8 mouse cellular contexts compared by ENCODE assay signal in genomic region chr11:80614418-80614817, GRCm38 (mm10).
A peak's percentile ranks its signal among the peaks of the same experiment; 100 is the strongest.
DNase-seq lines count a peak whose midpoint lies in the region; ATAC-seq and TF ChIP-seq lines count a peak whose summit lies in the region.
"Had no signal": no experiment of that assay in that cellular context is flagged by ENCODE, and none has a peak within 500 bp of the region (broad histone marks: within the 10 kb centered on the region; RNA-seq: fewer than 3 reads in every experiment).

No protein-coding gene starts in this region.

- no peak overlapping the region for H3K4me3 ChIP-seq in left cerebral cortex, adult 2 months
- H3K4me3 ChIP-seq in midbrain, embryonic 16.5 days (ENCODE audit: low read depth, low read length), result no peak overlapping the region
- H3K4me3 ChIP-seq: limb, embryonic 13.5 days had no signal

- intact Hi-C loops in left cerebral cortex, adult 2 months (cut with DNase I), result loop anchor here (2.0 kb wide), 2 partner anchors 50 to 130 kb away; no protein-coding TSS in a partner anchor

- H3K36me3 ChIP-seq in midbrain, embryonic 16.5 days (ENCODE audit: control insufficient read depth, insufficient read depth, low read length), result no peaks in the 10 kb centered on the region
- H3K36me3 ChIP-seq: limb, embryonic 13.5 days had no signal

- H3K4me2 ChIP-seq in midbrain, embryonic 16.5 days (ENCODE audit: low read length), result no peak overlapping the region
- H3K4me2 ChIP-seq: limb, embryonic 13.5 days had no signal

- H3K27me3 ChIP-seq in midbrain, embryonic 16.5 days (ENCODE audit: control insufficient read depth, insufficient read depth, low read depth, low read length), result no peaks in the 10 kb centered on the region
- H3K27me3 ChIP-seq: limb, embryonic 13.5 days had no signal

- H3K27ac ChIP-seq in left cerebral cortex, adult 2 months, result peak overlapping the region; percentile 83
- peak overlapping the region; percentile 79; the same call in 1 of the 2 replicates for H3K27ac ChIP-seq in midbrain, embryonic 16.5 days (ENCODE audit: low read length)
- H3K27ac ChIP-seq: limb, embryonic 13.5 days had no signal

- peaks cover 12% of the 10 kb centered on the region; the same call in 1 of the 2 replicates for H3K4me1 ChIP-seq in midbrain, embryonic 16.5 days (ENCODE audit: control insufficient read depth, insufficient read depth, low read length)
- H3K4me1 ChIP-seq: limb, embryonic 13.5 days had no signal

- DNase-seq in left cerebral cortex, adult 2 months (ENCODE audit: extremely low spot score in 1 of 2, low spot score in 2 of 2), result peak in 1 of 2 experiments; percentile 54
- DNase-seq in left cerebral cortex, adult 11 months (ENCODE audit: low spot score), result no peak
- DNase-seq in adipocyte (ENCODE audit: low spot score), result peak; percentile 7
- peak; percentile 67 for DNase-seq in embryo, embryonic 11 days
- peak; percentile 59 for DNase-seq in layer of hippocampus, adult 9-10 months (ENCODE audit: low spot score)
- DNase-seq in urinary bladder, postnatal 4 days (ENCODE audit: low spot score in 2 of 2), result no peak

- H3K9me3 ChIP-seq in midbrain, embryonic 16.5 days (replicated peaks; ENCODE audit: control insufficient read depth, low read length, poor library complexity, severe bottlenecking), result no peaks in the 10 kb centered on the region
- H3K9me3 ChIP-seq: limb, embryonic 13.5 days had no signal

- ATAC-seq in midbrain, embryonic 16.5 days, result no peak

- H3K9ac ChIP-seq in midbrain, embryonic 16.5 days (ENCODE audit: low read depth, low read length), result no peak overlapping the region
- H3K9ac ChIP-seq: limb, embryonic 13.5 days had no signal

- peak; percentile 77 for TF ChIP-seq CTCF in left cerebral cortex, adult 2 months (IDR thresholded peaks at IDR 0.05)

- 31% methylated on average over 5 of the region's 5 CpGs for WGBS in midbrain, embryonic 16.5 days

Comparison
In these comparisons a context has a peak if more than half of its experiments do, and no peak if none do; other contexts are left out.
1. DNase-seq: peak in adipocyte (single experiment), embryo, embryonic 11 days (single experiment) and layer of hippocampus, adult 9-10 months (single experiment); none in left cerebral cortex, adult 11 months (single experiment) and urinary bladder, postnatal 4 days (0 of 2).